Mouse (Mus musculus) retina, embryonic 14.5 days (tissue): Measurements from ENCODE around the gene AF067061.
"Not testable (repeated sequence)": the region's sequence is repeated elsewhere in the genome, so short reads cannot be mapped to it uniquely, and the experiment has no call there.

Source experiments
- DNase-seq: peaks from one replicate; pipeline ENCODE4 v3.0.0-alpha.2; 2015; ENCODE audit warnings: low spot score

The AF067061 gene

DNA sequence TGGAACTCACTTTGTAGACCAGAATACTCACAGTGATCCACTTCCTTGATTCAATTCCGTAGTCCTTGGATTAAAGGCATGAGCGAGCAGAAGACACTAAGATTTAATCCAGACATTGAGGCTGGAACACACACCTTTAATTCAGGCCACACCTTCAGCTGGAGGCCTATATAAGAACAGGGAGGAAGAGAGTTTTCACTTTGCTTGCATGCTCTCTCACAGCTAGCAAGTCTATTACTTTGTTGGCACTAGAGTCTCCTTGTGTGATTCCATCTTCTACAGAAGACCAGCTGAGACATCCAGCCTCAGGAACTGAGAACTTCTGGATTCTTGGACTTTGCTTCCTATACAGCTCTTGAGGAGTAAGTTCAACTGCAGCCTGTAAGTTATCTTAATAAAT lies at the start of gene AF067061:
Gene AF067061, plus strand, starts transcription at position 245 of the 400 bp plus-strand sequence.
- not testable (repeated sequence) for DNase-seq

DNA sequence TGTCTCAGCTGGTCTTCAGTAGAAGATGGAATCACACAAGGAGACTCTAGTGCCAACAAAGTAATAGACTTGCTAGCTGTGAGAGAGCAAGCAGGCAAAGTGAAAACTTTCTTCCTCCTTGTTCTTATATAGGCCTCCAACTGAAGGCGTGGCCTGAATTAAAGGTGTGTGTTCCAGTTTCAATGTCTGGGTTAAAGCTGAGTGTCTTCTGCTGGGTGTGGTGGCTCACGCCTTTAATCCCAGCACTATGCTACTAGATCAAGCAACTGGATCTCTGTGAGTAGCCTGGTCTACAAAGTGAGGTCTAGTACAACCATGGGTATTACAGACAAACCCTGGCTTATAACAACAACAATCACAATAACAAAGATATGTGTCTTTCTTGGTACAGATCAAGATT lies 47.1 kb upstream of the AF067061 start, which contains the start of gene Gm21762:
Gene Gm21762, minus strand, starts transcription at position 101 of the 400 bp plus-strand sequence.
- DNase-seq, result not testable (repeated sequence)

- not testable (repeated sequence) for DNase-seq
These were observed 42.0 kb upstream of the AF067061 start for GRCm38 (mm10) chr13:120220922-120221321.

- not testable (repeated sequence) for DNase-seq
These were observed 39.8 kb upstream of the AF067061 start for GRCm38 (mm10) chr13:120223012-120223659.

DNA sequence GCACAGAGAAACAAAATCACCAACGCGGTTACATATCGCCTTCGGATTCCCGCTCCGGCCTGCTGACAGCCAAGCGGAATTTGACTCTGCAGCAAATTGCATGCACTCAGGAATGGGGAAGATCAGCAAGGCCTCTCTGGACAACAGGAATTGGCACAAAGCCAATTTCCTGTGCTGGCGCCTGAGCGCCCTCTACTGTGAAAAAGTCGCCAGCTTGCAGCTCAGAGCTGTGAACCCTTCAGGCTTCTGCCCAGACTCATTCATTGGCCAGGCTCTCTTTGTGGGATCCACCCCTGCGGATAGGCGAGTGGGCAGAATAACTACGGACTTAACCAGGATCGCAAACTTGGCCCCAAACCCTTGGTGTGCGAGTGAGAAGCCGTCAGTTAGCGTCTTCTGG lies 31.1 kb upstream of the AF067061 start:
- DNase-seq, result not testable (repeated sequence)

DNA sequence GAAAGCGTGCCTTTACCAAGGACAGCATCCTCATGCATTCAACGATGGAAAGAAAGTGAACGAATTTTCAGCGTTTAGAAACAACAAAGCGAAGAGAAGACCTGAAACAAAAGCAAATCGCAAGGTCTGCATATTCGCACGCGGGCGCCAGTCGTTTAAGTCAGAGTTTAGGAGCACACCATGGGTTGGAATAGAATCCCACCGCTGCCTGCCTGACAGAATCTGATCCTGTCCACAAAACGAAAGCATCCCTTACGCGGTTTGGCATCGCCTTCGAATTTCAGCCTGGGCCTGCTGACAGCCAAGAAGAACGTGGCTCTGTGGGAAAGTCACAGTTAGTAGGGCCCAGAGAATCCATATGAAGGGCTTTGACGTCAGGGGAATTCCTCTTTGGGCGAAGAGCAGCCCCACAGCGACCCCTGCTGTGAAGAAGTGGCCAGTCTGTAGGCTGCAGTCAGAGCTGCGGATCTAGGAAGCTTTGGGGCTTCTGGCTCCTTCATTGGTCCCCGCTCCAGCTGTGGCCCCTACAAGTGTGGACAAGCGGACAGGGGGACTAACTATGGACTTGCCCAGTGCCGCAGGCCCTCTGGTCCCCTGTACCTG lies 30.4 kb upstream of the AF067061 start:
- DNase-seq, result not testable (repeated sequence)

DNA sequence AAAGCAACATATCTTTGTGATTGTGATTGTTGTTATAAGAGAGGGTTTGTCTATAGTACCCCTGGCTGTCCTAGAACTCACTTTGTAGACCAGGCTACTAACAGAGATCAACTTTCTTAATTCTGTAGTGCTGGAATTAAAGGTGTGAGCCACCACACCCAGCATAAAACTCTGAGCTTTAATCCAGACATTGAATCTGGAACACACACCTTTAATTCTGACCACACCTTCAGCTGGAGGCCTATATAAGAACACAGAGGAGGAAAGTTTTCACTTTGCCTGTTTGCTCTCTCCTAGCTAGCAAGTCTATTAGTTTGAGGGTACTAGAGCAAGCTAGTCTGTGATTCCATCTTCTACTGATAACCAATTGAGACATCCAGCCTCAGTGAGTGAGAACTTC lies 24.1 kb upstream of the AF067061 start, which contains the start of gene Gm21731:
Gene Gm21731, plus strand, starts transcription at position 301 of the 400 bp plus-strand sequence.
- DNase-seq, result not testable (repeated sequence)

DNA sequence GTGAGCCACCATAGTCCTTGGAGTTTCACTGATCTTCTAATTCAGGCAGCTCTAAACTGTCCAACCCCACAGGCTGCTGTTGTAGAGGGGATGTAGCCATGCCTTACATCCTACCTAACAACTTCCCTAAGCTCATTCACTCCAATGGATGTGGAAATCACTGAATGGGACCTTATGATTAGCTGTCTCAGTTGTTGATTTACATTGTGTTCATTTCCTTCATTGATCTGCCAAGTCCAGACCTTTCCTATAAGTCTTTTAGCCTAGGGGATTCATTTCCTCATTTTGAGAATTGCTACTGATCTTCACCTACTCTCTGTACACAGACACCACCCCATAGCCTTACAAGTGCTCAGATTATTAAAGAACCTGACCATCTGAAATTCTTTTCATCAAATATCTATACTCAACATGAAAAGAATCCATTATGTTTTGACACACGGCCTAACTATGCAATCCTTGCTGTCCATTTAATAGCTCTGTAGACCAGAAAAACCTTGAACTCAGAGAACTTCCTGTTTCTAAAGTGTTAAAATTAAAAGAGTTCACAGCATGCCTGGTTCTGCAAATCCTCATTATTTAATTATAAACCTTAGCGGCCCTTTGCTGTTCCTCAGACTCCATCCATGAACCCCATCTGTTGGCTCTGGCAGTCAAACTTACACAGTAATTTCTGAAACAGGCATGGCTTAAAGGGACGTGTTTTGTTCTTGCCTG lies 11.5 kb upstream of the AF067061 start:
- not testable (repeated sequence) for DNase-seq

DNA sequence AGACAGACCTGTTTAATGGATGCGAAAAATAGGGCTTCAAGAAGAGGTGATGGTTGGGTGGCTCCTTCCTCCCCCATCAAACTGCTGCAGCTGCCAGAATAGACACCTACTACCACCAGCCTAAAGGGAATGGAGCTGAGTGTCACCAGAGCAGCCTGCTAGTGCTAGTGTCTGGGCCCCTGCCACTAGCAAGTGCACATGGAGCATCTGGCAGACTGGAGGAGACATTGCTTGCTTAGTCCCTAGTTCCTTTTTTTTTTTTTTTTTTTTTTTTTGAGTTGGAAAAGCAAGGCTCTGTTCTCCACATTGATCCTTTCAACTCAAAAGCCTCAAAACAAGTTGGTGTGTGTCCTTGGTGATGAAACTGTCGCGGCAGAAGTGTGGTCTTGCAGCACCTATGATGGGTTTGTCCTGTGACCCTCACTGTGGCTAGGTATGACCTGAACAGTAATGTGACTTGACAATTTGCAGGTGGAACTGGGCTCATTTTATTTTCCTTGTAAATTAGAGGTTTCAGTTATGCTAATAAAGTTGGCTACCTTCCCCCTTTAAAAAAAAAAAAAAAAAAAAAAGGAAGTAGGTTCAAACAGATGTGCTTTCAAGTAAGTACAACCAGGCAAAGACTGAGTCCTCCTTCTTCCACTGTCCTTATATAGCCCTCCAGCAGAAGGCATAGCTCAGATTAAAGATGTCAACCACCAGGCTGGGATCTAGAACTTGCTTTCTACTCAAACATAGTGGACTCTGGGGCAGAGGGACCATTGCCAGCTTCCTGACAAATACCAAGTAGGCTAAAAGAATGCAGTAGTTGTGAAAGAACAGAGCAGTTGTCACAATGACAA lies 3.9 kb upstream of the AF067061 start:
- DNase-seq, result not testable (repeated sequence)

DNA sequence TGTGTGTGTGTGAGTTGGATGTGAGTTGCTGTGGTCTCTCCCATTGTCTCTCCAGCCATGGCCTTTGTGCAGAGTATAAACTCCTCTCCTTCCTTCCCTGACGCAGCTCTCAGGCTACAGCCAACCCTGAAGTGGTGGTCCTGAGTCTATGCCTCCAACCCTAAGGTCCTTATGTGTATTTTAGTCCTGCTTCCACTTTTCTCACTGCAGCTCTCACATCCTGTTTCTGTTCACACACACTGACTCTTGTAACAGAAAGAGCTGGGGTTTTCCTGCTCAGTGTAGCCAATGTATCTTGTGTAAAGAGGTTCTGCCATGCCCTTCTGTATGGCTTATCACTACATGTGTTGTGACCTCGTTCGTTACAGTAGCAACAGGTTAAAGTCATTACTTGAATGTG lies 3.2 kb upstream of the AF067061 start:
- DNase-seq, result not testable (repeated sequence)

DNA sequence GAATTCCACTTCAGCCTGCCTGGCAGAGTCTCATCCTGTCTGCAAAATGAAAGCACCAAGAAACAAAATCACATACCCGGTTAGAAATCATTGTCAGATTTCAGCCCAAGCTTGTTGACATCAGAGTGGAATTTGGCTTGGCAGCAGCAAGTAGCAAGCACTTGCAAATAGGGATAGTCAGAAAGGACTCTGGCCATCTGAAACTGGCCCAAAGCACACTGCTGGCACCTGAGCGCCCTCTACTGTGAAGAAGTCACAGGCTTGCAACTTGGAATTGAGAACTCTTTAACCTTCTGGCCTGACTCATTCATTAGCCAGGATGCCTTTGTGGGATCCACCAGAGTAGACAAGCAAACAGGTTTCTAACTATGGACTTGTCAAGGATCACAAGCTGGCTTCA lies 14.9 kb downstream of the AF067061 start:
- not testable (repeated sequence) for DNase-seq

- DNase-seq, result no peak
These were observed 15.9 kb downstream of the AF067061 start for GRCm38 (mm10) chr13:120278784-120279183.

DNA sequence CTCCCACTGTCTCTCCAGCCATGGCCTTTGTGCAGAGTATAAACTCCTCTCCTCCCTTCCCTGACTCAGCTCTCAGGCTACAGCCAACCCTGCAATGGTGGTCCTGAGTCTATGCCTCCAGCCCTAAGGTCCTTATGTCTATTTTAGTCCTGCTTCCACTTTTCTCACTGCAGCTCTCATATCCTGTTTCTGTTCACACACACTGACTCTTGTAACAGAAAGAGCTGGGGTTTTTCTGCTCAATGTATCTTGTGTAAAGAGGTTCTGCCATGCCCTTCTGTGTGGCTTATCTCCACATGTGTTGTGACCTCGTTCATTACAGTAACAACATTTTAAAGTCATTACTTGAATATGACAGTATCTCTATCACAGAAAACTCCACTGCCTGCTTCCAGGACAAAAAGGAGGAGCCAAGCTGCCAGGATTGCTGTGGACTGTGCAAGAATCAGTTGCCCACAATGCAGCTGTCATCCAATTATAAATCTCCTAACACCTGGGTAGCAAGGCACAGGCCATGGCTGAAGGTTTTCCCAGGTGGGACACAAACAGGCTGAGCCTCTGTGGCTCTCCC lies 36.5 kb downstream of the AF067061 start:
- DNase-seq, result no peak

GRCm38 (mm10) chr13:120299991-120300442 lies 37.1 kb downstream of the AF067061 start, which contains the start of gene BC147527:
Gene BC147527 (plus strand): TSS chr13:120300392.
- DNase-seq, result no peak

DNA sequence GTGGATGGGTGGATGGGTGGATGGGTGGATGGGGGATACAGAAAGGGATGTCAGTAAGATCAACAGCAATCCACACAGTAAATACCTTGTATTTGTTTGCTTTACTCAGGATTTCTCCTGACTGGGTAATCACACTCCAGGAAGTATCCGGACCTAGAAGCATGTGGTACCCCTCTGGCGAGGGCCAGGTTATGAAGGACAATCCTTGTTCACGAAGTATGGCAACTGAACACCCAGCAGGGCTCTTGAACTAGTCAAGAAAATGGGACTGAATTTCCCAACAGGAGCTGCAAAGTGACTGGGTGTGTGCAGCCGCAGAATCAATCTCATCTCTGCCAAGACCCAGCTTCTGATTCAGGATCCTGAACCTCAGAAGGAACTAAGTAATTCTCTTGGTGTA lies 37.9 kb downstream of the AF067061 start:
- no peak for DNase-seq

DNA sequence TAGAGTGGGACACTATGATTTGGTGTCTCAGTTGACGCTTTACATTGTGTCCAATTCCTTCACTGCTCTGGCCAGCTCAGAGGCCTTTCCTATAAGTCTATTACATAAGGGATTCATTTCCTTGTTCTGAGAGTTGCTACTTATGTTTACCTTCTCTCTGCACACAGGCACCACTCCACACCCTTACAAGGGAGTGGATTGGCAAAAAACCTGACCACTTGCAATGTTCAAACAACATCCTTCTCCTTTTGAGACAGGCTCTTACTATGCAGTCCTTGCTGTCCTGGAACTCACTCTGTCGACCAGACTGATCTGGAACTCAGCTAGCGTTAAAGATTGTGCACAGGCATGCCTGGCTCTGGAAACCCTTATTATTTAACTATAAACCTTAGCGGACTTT lies 47.8 kb downstream of the AF067061 start:
- DNase-seq, result no peak

DNA sequence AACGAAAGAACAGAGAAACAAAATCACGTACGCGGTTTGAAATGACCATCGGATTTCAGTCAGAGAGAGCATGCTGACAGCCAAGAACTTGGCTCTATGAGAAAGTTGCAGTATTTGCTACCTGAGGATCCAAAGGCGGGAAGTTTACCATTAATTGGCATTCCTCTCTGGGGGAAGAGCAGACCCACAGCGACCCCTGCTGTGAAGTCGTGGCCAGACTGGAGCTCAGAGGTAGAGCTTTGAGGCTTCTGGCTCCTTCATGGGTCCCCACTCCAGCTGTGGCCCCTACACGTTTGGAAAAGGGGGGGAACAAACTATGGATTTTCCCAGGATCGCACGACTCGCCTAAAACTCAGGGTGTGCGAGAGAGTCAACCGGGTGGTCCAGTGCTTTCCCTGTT lies 50.7 kb downstream of the AF067061 start:
- peak; percentile 5 for DNase-seq
